Mouse (Mus musculus): Measurements from ENCODE around the gene Il1rl1.

Il1rl1 gene

GRCm38 (mm10) chr1:40428910-40429675 is at the start of gene Il1rl1:
Gene Il1rl1, plus strand, starts transcription at chr1:40429570.
- no peak for DNase-seq (ENCODE audit: low read depth, low spot score)

GRCm38 (mm10) chr1:40380111-40380510 is 49.3 kb upstream of the Il1rl1 start:
- no peak for DNase-seq (ENCODE audit: low read depth, low spot score)

- DNase-seq (ENCODE audit: low read depth, low spot score), result no peak
These were observed 48.4 kb upstream of the Il1rl1 start for GRCm38 (mm10) chr1:40380990-40381389.

GRCm38 (mm10) chr1:40382841-40383240 is 46.5 kb upstream of the Il1rl1 start:
- no peak for DNase-seq (ENCODE audit: low read depth, low spot score)

- no peak for DNase-seq (ENCODE audit: low read depth, low spot score)
These were observed 44.3 kb upstream of the Il1rl1 start for GRCm38 (mm10) chr1:40384931-40385545.

GRCm38 (mm10) chr1:40391374-40391773 is 38.0 kb upstream of the Il1rl1 start:
- no peak for DNase-seq (ENCODE audit: low read depth, low spot score)

GRCm38 (mm10) chr1:40392535-40392934 is 36.8 kb upstream of the Il1rl1 start:
- DNase-seq (ENCODE audit: low read depth, low spot score), result no peak

GRCm38 (mm10) chr1:40393214-40393613 is 36.2 kb upstream of the Il1rl1 start:
- DNase-seq (ENCODE audit: low read depth, low spot score), result no peak

- DNase-seq (ENCODE audit: low read depth, low spot score), result no peak
These were observed 29.7 kb upstream of the Il1rl1 start for GRCm38 (mm10) chr1:40399639-40400038.

GRCm38 (mm10) chr1:40404682-40405081 is 24.7 kb upstream of the Il1rl1 start:
- DNase-seq (ENCODE audit: low read depth, low spot score), result no peak

- DNase-seq (ENCODE audit: low read depth, low spot score), result no peak
These were observed 19.5 kb upstream of the Il1rl1 start for GRCm38 (mm10) chr1:40409882-40410281.

- no peak for DNase-seq (ENCODE audit: low read depth, low spot score)
These were observed 16.3 kb upstream of the Il1rl1 start for GRCm38 (mm10) chr1:40413039-40413438.

- no peak for DNase-seq (ENCODE audit: low read depth, low spot score)
These were observed 15.1 kb upstream of the Il1rl1 start for GRCm38 (mm10) chr1:40414276-40414675.

GRCm38 (mm10) chr1:40414863-40415656 is 14.3 kb upstream of the Il1rl1 start:
- no peak for DNase-seq (ENCODE audit: low read depth, low spot score)

- no peak for DNase-seq (ENCODE audit: low read depth, low spot score)
These were observed 12.3 kb upstream of the Il1rl1 start for GRCm38 (mm10) chr1:40417034-40417433.

- no peak for DNase-seq (ENCODE audit: low read depth, low spot score)
These were observed 10.9 kb upstream of the Il1rl1 start for GRCm38 (mm10) chr1:40418512-40418911.

GRCm38 (mm10) chr1:40423892-40424291 is 5.5 kb upstream of the Il1rl1 start:
- no peak for DNase-seq (ENCODE audit: low read depth, low spot score)

GRCm38 (mm10) chr1:40427270-40427669 is 2.1 kb upstream of the Il1rl1 start:
- DNase-seq (ENCODE audit: low read depth, low spot score), result no peak

GRCm38 (mm10) chr1:40427901-40428300 is 1.5 kb upstream of the Il1rl1 start:
- DNase-seq (ENCODE audit: low read depth, low spot score), result no peak

- DNase-seq (ENCODE audit: low read depth, low spot score), result no peak
These were observed 919 bp downstream of the Il1rl1 start for GRCm38 (mm10) chr1:40430143-40430834.

GRCm38 (mm10) chr1:40432169-40432568 is 2.8 kb downstream of the Il1rl1 start:
- no peak for DNase-seq (ENCODE audit: low read depth, low spot score)

- no peak for DNase-seq (ENCODE audit: low read depth, low spot score)
These were observed 6.6 kb downstream of the Il1rl1 start for GRCm38 (mm10) chr1:40435936-40436335.
